Mouse (Mus musculus) limb, embryonic 14.5 days (tissue): ENCODE data around the gene Gm27235. TPM values are rescaled to one million over a fixed set of nuclear protein-coding genes. Genes with fewer than 3 reads are reported as not detected.
"Not testable (repeated sequence)": the region's sequence is repeated elsewhere in the genome, so short reads cannot be mapped to it uniquely, and the experiment has no call there.

Experiments
- ATAC-seq: fragments of 200-750 bp; cut with Nextera tagmentation; 2 replicates; pipeline ENCODE4 v1.8.0; 2017; ENCODE audit warnings: low read depth, moderate number of reproducible peaks, moderate TSS enrichment; ENCODE audit not compliant: low FRiP score
- DNase-seq: peaks from one replicate; pipeline ENCODE4 v3.0.0-alpha.2; 2015; ENCODE audit warnings: low spot score
- H3K27ac ChIP-seq: fragments of 300-500 bp; sonication (generic); replicated peaks from 2 replicates; pipeline ENCODE4 v1.5.1; 2014; ENCODE audit warnings: low read depth, mild to moderate bottlenecking, low read length, moderate library complexity, mixed read lengths
- H3K27me3 ChIP-seq: fragments of 300-500 bp; sonication (generic); 2 replicates; pipeline ENCODE4 v1.6.1; 2014; ENCODE audit warnings: low read length, mixed read lengths; ENCODE audit not compliant: control insufficient read depth, insufficient read depth
- H3K36me3 ChIP-seq: fragments of 300-500 bp; sonication (generic); 2 replicates; pipeline ENCODE4 v1.6.1; 2014; ENCODE audit warnings: mild to moderate bottlenecking, low read length, moderate library complexity, mixed read lengths; ENCODE audit not compliant: control insufficient read depth, insufficient read depth
- H3K4me1 ChIP-seq: fragments of 300-500 bp; sonication (generic); 2 replicates; pipeline ENCODE4 v1.6.1; 2014; ENCODE audit warnings: antibody characterized with exemption, low read length, mixed read lengths; ENCODE audit not compliant: control insufficient read depth, insufficient read depth
- H3K4me2 ChIP-seq: fragments of 300-500 bp; sonication (generic); replicated peaks from 2 replicates; pipeline ENCODE4 v1.6.1; 2014; ENCODE audit warnings: low read depth, mild to moderate bottlenecking, low read length, moderate library complexity; ENCODE audit not compliant: severe bottlenecking
- H3K4me3 ChIP-seq: fragments of 300-500 bp; sonication (generic); replicated peaks from 2 replicates; pipeline ENCODE4 v1.5.1; 2014; ENCODE audit warnings: low read length
- H3K9ac ChIP-seq: fragments of 300-500 bp; sonication (generic); 2 replicates; pipeline ENCODE4 v1.6.1; 2014; ENCODE audit warnings: mild to moderate bottlenecking, low read depth, low read length, moderate library complexity; ENCODE audit not compliant: severe bottlenecking
- H3K9me3 ChIP-seq: fragments of 300-500 bp; sonication (generic); 2 replicates; pipeline ENCODE4 v1.6.1; 2016; ENCODE audit warnings: low read length; ENCODE audit not compliant: control insufficient read depth
- POLR2A ChIP-seq: fragments of 200-500 bp; IDR thresholded peaks from 2 replicates; pipeline ENCODE4 v1.8.0; 2012; ENCODE audit warnings: inconsistent platforms, mild to moderate bottlenecking, moderate library complexity, borderline replicate concordance; ENCODE audit not compliant: insufficient read depth, insufficient read length; ENCODE audit errors: extremely low read depth
- WGBS: fragments of 180-500 bp; shearing (Covaris S2); extraction: QIAGEN DNeasy Blood & Tissue Kit; methylation state at CpG from one replicate; pipeline ENCODE4 v1.1.7; 2014; 5-methylcytosine and 5-hydroxymethylcytosine counted together
- polyA plus RNA-seq, 2 experiments: library from polyadenylated mRNA; depleted of rRNA in 1 of 2; stranded (reverse) in 1 of 2; unstranded in 1 of 2; fragments of >200 nt; fragmentation: Nextera tagmentation in 1 of 2; extraction: Ambion mirVana in 1 of 2; gene quantifications; 2 replicates each; pipeline versions ENCODE4 v1.2.1 to v1.2.3; 2012 to 2014

Gm27235 gene
- polyA plus RNA-seq (2012; rRNA removed) (not detected in 2 replicates), polyA plus RNA-seq (2014; fragmentation: Nextera tagmentation; extraction: Ambion mirVana) (not detected in 2 replicates)

DNA sequence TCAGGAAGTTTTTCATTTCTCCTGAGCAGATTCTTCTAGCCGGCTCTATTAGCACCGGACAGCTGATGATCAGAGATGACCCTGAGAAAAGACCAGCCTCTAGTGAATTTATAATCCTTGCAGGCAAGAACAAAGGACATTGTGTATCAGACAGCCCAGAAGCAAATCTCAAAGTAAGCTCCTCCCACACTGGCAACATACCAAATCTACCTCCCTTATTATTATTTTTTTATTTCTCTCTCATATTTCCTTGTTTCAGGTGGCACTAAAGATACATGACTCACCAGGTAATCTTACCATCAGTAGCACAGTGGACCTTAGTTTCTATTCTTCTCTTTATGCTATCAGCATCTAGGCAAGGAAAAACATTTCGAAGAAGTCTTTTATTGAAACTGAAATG, at the start of gene Gm27235, which contains the start of gene D730048I06Rik:
TSS of gene Gm27235 (minus strand) at position 101 of the 400 bp plus-strand sequence.
TSS of gene D730048I06Rik (minus strand) at position 112 of the 400 bp plus-strand sequence.
- no peaks in the 10 kb centered on the region for H3K36me3 ChIP-seq
- no peak within 1 kb of the TSS for H3K4me2 ChIP-seq
- H3K4me3 ChIP-seq = no peak within 1 kb of the TSS
- DNase-seq = no peak
- no peaks in the 10 kb centered on the region for H3K27me3 ChIP-seq
- no peaks in the 10 kb centered on the region for H3K9me3 ChIP-seq
- H3K9ac ChIP-seq = no peak within 1 kb of the TSS
- no peak for TF ChIP-seq POLR2A
- ATAC-seq = no peak
- H3K4me1 ChIP-seq = no peaks in the 10 kb centered on the region
- no peak within 1 kb of the TSS for H3K27ac ChIP-seq
- 90% methylated on average over 3 of the region's 3 CpGs for WGBS

GRCm38 (mm10) chr9:35817881-35818280, 28.0 kb upstream of the Gm27235 start:
- H3K9me3 ChIP-seq, H3K4me1 ChIP-seq, DNase-seq, H3K36me3 ChIP-seq, H3K4me2 ChIP-seq, H3K9ac ChIP-seq, H3K27ac ChIP-seq, H3K27me3 ChIP-seq, ATAC-seq, H3K4me3 ChIP-seq: not testable (repeated sequence)
- WGBS = 95% methylated on average over 15 of the region's 15 CpGs

DNA sequence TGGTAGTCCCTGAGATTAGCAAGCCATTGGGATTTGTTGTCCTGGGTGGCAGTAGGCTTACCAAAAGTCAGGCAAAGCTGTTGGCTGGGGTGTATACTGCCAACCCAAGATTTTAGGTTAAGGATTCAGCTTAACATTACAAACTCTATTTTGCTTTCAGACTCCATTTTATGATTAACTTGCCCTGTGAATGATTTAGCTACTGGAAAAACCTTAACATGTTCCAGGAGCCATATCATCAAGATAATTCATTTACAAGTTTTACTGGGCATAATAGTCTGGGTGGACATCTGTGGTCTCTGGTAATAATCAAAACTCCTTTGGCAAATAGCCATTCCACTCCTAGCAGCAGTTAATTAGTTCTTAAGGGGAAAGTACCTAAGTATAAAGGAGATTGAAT, 8.2 kb upstream of the Gm27235 start:
- H3K4me3 ChIP-seq = no peak overlapping the region
- ATAC-seq (no peak), DNase-seq (no peak)
- H3K4me1 ChIP-seq = no peaks in the 10 kb centered on the region
- no peaks in the 10 kb centered on the region for H3K27me3 ChIP-seq
- H3K4me2 ChIP-seq = no peak overlapping the region
- no peak overlapping the region for H3K9ac ChIP-seq
- no peaks in the 10 kb centered on the region for H3K36me3 ChIP-seq
- TF ChIP-seq POLR2A = no peak
- no peak overlapping the region for H3K27ac ChIP-seq
- H3K9me3 ChIP-seq = no peaks in the 10 kb centered on the region

DNA sequence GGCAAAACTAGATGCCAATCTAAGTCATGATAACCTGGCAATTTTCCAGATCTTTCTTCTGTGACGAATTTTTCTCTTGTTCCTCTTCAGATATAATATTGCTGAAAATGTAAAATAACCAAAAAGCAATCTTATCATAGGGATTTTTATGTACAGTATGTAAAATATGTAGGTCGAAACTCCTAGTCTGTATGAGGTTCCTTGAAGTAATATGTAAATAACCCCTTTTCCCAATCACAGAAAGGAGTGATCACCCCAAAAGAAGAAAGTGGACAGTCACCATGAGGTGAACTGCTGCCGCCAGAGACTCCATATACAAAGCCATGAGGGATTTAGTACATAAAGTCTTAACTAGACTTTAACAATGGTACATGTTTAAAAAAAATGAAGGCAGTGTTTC, 11.9 kb downstream of the Gm27235 start, which contains the start of gene Gm17727:
TSS of gene Gm17727 (minus strand) at position 101 of the 400 bp plus-strand sequence.
- H3K4me3 ChIP-seq = no peak within 1 kb of the TSS
- no peaks in the 10 kb centered on the region for H3K4me1 ChIP-seq
- H3K27ac ChIP-seq = no peak within 1 kb of the TSS
- no peak for DNase-seq
- no peak for ATAC-seq
- H3K36me3 ChIP-seq = no peaks in the 10 kb centered on the region
- no peaks in the 10 kb centered on the region for H3K27me3 ChIP-seq
- no peak within 1 kb of the TSS for H3K4me2 ChIP-seq
- 58% methylated on average over 3 of the region's 3 CpGs for WGBS
- H3K9ac ChIP-seq = no peak within 1 kb of the TSS
- H3K9me3 ChIP-seq = no peaks in the 10 kb centered on the region
- TF ChIP-seq POLR2A = no peak

DNA sequence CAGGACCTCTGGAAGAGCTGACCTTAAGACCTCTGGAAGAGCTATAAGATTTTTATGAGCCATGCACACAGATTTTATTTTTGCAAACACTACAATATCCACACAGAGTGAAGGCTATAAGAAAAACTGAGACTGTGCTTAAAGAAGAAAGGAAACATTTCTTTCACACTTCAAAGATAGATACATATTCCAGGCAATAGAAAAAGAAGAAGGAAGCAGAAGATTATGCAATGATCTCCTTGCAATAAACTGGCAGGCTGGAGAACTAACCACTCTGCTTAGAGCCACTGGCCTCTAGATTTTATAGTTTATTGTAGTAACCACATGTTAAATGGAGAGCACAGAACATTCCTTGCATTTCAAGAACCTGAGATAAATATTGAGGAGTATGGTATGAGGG, 33.1 kb downstream of the Gm27235 start:
- Histone ChIP-seq H3K27ac (no peak overlapping the region), H3K27me3 (no peaks in the 10 kb centered on the region), H3K9me3 (no peaks in the 10 kb centered on the region; the same call in 1 of the 2 replicates), H3K4me2 (no peak overlapping the region), H3K4me1 (no peaks in the 10 kb centered on the region), H3K9ac (no peak overlapping the region), H3K4me3 (no peak overlapping the region), H3K36me3 (no peaks in the 10 kb centered on the region)
- ATAC-seq (no peak), DNase-seq (no peak)
- no peak for TF ChIP-seq POLR2A

DNA sequence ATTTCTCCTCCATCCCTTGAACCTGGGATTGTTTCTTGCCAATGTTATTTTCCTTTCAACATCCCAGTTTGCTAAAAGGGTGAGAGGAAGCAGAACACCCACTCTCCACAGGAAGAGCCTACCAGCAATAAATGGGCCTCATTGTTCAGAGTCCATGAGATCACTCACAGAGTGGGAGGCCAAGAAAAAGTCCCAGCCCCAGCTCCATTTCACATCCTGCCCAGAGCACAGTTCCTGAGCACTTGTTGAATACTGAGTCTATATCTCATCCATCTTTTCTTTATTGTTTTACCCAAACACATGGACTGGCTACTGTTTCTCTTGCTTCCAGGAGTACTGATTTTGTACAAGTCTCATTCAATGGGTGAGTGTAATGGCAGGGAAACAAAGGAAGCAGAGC, 49.2 kb downstream of the Gm27235 start, which contains the start of gene Gm17677:
TSS of gene Gm17677 (plus strand) at position 301 of the 400 bp plus-strand sequence.
- no peak within 1 kb of the TSS for H3K4me3 ChIP-seq
- DNase-seq (no peak), ATAC-seq (no peak)
- H3K4me2 ChIP-seq = no peak within 1 kb of the TSS
- no peak for TF ChIP-seq POLR2A
- no peak within 1 kb of the TSS for H3K9ac ChIP-seq
- H3K36me3 ChIP-seq = no peaks in the 10 kb centered on the region
- no peaks in the 10 kb centered on the region for H3K27me3 ChIP-seq
- H3K27ac ChIP-seq = no peak within 1 kb of the TSS
- H3K9me3 ChIP-seq = 0 out of 2 replicates have a peak, but pooled peaks cover 3% of the 10 kb centered on the region
- no peaks in the 10 kb centered on the region for H3K4me1 ChIP-seq

Other genes starting within 250 kb of the Gm27235 start
- gene Ddx25, start 231.6 kb downstream of the Gm27235 start, polyA plus RNA-seq (2012; rRNA removed) = 1.9 and 2.3 TPM in 2 replicates
- gene Ddx25, start 231.6 kb downstream of the Gm27235 start, polyA plus RNA-seq (2014; fragmentation: Nextera tagmentation; extraction: Ambion mirVana) = 3.0 TPM in 2 replicates
- gene Pus3, start 231.5 kb downstream of the Gm27235 start, polyA plus RNA-seq (2012; rRNA removed) = 13.1 and 20.8 TPM in 2 replicates
- gene Pus3, start 231.5 kb downstream of the Gm27235 start, polyA plus RNA-seq (2014; fragmentation: Nextera tagmentation; extraction: Ambion mirVana) = 18.2 and 21.7 TPM in 2 replicates
- 0.53 and 0.97 TPM in 2 replicates for gene Pate2, start 219.8 kb downstream of the Gm27235 start, polyA plus RNA-seq (2012; rRNA removed)
- 0.37 and 0.55 TPM in 2 replicates for gene Pate2, start 219.8 kb downstream of the Gm27235 start, polyA plus RNA-seq (2014; fragmentation: Nextera tagmentation; extraction: Ambion mirVana)
- 8.1 and 10.8 TPM in 2 replicates for gene Hyls1, start 219.7 kb downstream of the Gm27235 start, polyA plus RNA-seq (2012; rRNA removed)
- gene Hyls1, start 219.7 kb downstream of the Gm27235 start, polyA plus RNA-seq (2014; fragmentation: Nextera tagmentation; extraction: Ambion mirVana) = 15.4 and 15.8 TPM in 2 replicates
- gene Pate4, start 178.2 kb downstream of the Gm27235 start, polyA plus RNA-seq (2012; rRNA removed) = not detected in 2 replicates
- gene Pate4, start 178.2 kb downstream of the Gm27235 start, polyA plus RNA-seq (2014; fragmentation: Nextera tagmentation; extraction: Ambion mirVana) = not detected in 2 replicates
- gene Pate3, start 141.9 kb downstream of the Gm27235 start, polyA plus RNA-seq (2012; rRNA removed) = not detected in 2 replicates
- not detected in 2 replicates for gene Pate3, start 141.9 kb downstream of the Gm27235 start, polyA plus RNA-seq (2014; fragmentation: Nextera tagmentation; extraction: Ambion mirVana)
- gene Pate1, start 102.7 kb downstream of the Gm27235 start, polyA plus RNA-seq (2012; rRNA removed) = not detected in 2 replicates
- gene Pate1, start 102.7 kb downstream of the Gm27235 start, polyA plus RNA-seq (2014; fragmentation: Nextera tagmentation; extraction: Ambion mirVana) = not detected in 2 replicates
- not detected in 2 replicates for gene Gm17677, start 49.1 kb downstream of the Gm27235 start, polyA plus RNA-seq (2012; rRNA removed)
- gene Gm17677, start 49.1 kb downstream of the Gm27235 start, polyA plus RNA-seq (2014; fragmentation: Nextera tagmentation; extraction: Ambion mirVana) = not detected in 2 replicates
- gene Gm17727, start 12.0 kb downstream of the Gm27235 start, polyA plus RNA-seq (2012; rRNA removed) = not detected in 2 replicates
- gene Gm17727, start 12.0 kb downstream of the Gm27235 start, polyA plus RNA-seq (2014; fragmentation: Nextera tagmentation; extraction: Ambion mirVana) = not detected in 2 replicates
- not detected in 2 replicates for gene D730048I06Rik, start within 50 bp of the Gm27235 start, polyA plus RNA-seq (2012; rRNA removed)
- gene D730048I06Rik, start within 50 bp of the Gm27235 start, polyA plus RNA-seq (2014; fragmentation: Nextera tagmentation; extraction: Ambion mirVana) = not detected in 2 replicates
- not detected in 2 replicates for gene 9230110F15Rik, start 54.0 kb upstream of the Gm27235 start, polyA plus RNA-seq (2012; rRNA removed)
- gene 9230110F15Rik, start 54.0 kb upstream of the Gm27235 start, polyA plus RNA-seq (2014; fragmentation: Nextera tagmentation; extraction: Ambion mirVana) = not detected in 2 replicates
- gene 9230113P08Rik, start 118.3 kb upstream of the Gm27235 start, polyA plus RNA-seq (2012; rRNA removed) = not detected in 2 replicates
- not detected in 2 replicates for gene 9230113P08Rik, start 118.3 kb upstream of the Gm27235 start, polyA plus RNA-seq (2014; fragmentation: Nextera tagmentation; extraction: Ambion mirVana)